Mouse (Mus musculus) bone marrow macrophage, adult 2 months (primary cell): ENCODE results near the gene Rap1gap. TPM values are rescaled to one million over a fixed set of nuclear protein-coding genes. Genes with fewer than 3 reads are reported as not detected.

Experiments used
- H3K27ac ChIP-seq: 2 replicates; pipeline ENCODE4 v1.5.1; 2012; ENCODE audit warnings: low read depth, low read length; ENCODE audit not compliant: insufficient read depth
- H3K4me1 ChIP-seq: 2 replicates; pipeline ENCODE4 v1.6.1; 2012; ENCODE audit warnings: low read length; ENCODE audit not compliant: control insufficient read depth, insufficient read depth
- H3K4me3 ChIP-seq: 2 replicates; pipeline ENCODE4 v1.5.1; 2012; ENCODE audit warnings: mild to moderate bottlenecking, low read length, moderate library complexity; ENCODE audit not compliant: insufficient read depth
- CTCF ChIP-seq: IDR thresholded peaks from 2 replicates; pipeline ENCODE4 v1.5.1; 2012; ENCODE audit warnings: low read depth, mild to moderate bottlenecking, low read length, moderate library complexity
- POLR2A ChIP-seq: IDR thresholded peaks from 2 replicates; pipeline ENCODE4 v1.6.1; 2012; ENCODE audit warnings: mild to moderate bottlenecking, low read depth, low read length, borderline replicate concordance
- polyA plus RNA-seq: library from polyadenylated mRNA; stranded (reverse); fragments of >200 nt; gene quantifications from 2 replicates; pipeline ENCODE4 v1.2.4, GENCODE M21; 2012; ENCODE audit not compliant: missing spikeins, insufficient read depth, insufficient read length

Rap1gap gene
- polyA plus RNA-seq, 1 experiment, result 2.9 TPM

DNA sequence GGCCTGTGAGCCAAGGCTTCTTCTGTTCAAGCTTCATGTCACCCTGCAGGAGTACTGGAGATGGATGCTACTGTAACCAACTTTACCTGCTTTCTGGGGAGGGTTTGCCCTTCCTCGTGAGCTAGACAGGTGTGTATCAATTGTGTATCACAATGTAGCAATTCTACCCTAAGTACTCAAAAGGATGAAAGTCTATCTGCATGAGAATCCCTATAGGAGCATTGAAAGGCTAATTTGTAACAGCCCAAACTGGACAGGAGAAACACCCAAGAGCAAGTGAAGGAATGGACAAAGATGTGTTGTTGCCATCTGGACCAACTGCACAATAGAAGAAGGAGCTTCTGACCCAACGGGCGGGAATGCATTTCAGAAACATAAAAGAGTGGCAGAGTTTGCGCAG is 113.3 kb downstream of the Rap1gap start:
- Histone ChIP-seq H3K4me1 (no peaks in the 10 kb centered on the region), H3K27ac (no peak overlapping the region), H3K4me3 (no peak overlapping the region)
- TF ChIP-seq CTCF (no peak), POLR2A (no peak)

DNA sequence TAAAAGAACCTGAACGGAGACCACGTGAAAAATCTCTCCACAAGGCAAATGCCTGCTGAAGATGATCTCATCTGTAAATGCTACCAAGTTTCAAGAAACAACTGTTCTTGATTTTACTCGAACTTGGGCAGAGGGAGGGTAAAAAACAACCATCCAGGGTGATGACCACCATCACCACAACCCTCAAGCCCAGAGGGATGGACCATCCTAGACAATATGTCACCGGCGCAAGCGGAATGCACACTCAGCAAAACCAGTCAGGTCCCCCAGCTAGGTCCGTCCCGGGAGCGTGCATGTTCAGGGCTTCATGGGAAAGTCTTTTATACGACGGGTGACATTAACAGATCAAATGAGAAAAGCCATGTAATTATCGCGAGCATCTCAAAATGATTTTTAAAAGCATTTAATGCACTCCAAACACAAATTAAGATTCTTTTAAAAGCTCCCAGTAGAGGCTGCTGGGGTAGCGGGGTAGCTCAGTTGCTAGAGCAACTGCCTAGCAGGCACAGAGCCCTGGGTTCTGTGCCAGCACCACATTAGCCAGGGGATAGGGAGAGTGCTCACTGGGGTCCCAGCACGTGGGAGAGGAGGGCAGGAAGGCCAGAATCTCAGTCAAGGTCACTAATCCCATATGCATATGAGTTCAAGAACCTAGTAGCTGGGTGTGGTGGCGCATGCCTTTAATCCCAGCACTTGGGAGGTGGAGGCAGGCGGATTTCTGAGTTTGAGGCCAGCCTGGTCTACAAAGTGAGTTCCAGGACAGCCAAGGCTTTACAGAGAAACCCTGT is 114.1 kb downstream of the Rap1gap start:
- TF ChIP-seq CTCF (no peak), POLR2A (no peak)
- Histone ChIP-seq H3K4me3 (no peak overlapping the region), H3K4me1 (no peaks in the 10 kb centered on the region), H3K27ac (no peak overlapping the region)

Other genes with a start within 250 kb of the Rap1gap start
- gene Cela3b, start 234.2 kb upstream of the Rap1gap start, polyA plus RNA-seq, result not detected in 2 replicates
- gene 1700013G24Rik, start 211.4 kb upstream of the Rap1gap start, polyA plus RNA-seq, result not detected in 2 replicates
- gene Hspg2, start 196.0 kb upstream of the Rap1gap start, polyA plus RNA-seq, result 1.5 and 1.9 TPM in 2 replicates
- not detected in 2 replicates for gene Ldlrad2, start 90.2 kb upstream of the Rap1gap start, polyA plus RNA-seq
- gene Usp48, start 71.0 kb upstream of the Rap1gap start, polyA plus RNA-seq, result 162 and 193 TPM in 2 replicates
- gene Alpl, start 131.7 kb downstream of the Rap1gap start, polyA plus RNA-seq, result 0.21 TPM in 1 of 2 replicates, not detected in the other
- 14.1 and 18.3 TPM in 2 replicates for gene Ece1, start 197.5 kb downstream of the Rap1gap start, polyA plus RNA-seq